Mouse (Mus musculus) heart, postnatal 14 days (tissue): ENCODE measurements at regions not wholly inside any gene's neighbourhood (a gene's known extent, or its start where the extent isn't known, plus 50 kb on each side); places are given as distances from the start of the nearest gene placed in this dataset.
"Not testable (repeated sequence)": the region's sequence is repeated elsewhere in the genome, so short reads cannot be mapped to it uniquely, and the experiment has no call there.

Source experiments
- DNase-seq, 2 experiments: peaks; one replicate each; pipeline ENCODE4 v3.0.0; 2021 to 2022
- intact Hi-C: fragments of 180-260 bp; cut with DNase I; formaldehyde crosslinking; loops from one replicate; pipeline ENCODE4 v1.15.1; 2025

DNA sequence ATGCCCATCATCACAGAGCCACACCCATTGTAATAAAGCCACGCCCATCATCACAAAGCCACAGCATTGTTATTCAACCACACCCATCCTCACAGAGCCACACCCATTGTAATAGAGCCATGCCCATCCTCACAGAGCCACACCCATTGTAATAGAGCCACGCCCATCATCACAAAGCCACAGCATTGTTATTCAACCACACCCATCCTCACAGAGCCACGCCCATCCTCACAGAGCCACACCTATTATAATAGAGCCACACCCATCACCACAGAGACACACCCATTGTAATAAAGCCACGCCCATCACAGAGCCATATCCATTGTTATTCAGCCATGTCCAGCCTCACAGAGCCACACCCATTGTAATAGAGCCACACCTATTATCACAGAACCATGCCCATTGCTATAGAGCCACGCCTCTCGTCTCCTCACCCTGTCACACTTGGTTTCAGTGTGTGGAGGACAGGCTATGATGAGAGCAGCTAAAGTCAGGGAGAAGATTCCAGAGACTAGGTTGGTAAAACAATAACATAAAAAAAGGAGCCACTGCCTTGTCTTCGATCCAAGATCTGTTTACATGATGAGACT is 85.6 kb downstream of the Gxylt1 start:
- intact Hi-C loops: no loop called here

DNA sequence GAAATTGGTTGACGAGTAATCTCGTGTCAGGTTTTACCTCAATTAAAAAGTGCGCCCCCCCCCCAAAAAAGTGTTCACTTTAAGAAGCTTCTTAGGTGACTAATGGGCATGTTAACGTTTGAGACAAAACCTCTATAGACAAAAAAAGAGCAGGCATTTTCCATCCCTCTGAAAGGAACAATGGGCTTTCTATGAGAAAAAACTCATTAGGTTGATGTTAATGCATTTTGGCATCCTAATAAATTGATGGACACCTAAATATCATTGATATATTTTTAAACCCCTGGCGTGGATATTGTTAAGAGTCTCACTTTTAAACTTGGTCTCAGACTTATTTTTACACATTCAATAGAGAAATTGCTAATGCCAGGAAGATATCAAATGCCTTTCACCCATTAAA is 98.8 kb downstream of the Gxylt1 start:
- intact Hi-C loops: no loop called here
- no peak for DNase-seq

More for the DNA sequence above, 85.6 kb downstream of the Gxylt1 start:
- DNase-seq: no peak

DNA sequence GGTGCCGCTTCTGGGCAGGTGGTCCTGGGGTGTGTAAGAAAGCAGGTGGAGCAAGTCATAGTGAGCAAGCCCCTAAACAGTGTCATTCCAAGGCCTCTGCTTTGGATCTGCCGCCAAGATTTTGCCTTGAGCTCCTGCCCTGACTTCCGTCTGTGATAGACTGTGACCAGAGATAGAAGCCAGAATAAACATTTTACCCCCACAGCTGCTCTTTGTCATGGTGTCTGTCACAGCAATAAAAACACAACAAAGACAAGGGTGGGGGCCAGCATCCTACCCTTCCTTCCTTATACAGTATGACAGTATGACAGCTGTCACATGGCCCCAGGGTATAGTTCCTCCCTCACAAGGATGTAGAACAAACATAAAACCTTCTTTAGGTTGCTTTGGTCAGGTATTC is 106.2 kb downstream of the Gxylt1 start:
- intact Hi-C loops: no loop called here

DNA sequence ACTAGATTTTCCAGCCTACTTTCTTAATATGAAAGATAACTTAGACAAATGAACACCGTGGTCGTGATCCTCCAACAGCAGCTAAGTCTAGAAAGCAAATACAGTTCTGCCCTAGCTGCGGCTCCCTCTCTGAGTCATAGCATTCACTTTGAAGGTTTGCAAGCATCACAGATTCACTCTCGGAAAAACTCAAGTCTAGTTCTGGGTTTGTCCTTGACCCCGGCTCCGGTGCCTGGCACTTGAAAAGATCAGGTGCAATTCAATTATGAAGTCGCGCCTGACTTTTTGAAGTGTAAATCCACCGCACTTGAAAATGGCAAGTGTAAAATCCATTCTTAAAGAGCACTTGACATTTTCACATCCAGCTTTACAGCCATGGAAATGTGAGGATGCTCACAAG is 107.5 kb downstream of the Gxylt1 start:
- no peak for DNase-seq
- intact Hi-C loops: no loop called here

More for the DNA sequence above, 106.2 kb downstream of the Gxylt1 start:
- DNase-seq: no peak

DNA sequence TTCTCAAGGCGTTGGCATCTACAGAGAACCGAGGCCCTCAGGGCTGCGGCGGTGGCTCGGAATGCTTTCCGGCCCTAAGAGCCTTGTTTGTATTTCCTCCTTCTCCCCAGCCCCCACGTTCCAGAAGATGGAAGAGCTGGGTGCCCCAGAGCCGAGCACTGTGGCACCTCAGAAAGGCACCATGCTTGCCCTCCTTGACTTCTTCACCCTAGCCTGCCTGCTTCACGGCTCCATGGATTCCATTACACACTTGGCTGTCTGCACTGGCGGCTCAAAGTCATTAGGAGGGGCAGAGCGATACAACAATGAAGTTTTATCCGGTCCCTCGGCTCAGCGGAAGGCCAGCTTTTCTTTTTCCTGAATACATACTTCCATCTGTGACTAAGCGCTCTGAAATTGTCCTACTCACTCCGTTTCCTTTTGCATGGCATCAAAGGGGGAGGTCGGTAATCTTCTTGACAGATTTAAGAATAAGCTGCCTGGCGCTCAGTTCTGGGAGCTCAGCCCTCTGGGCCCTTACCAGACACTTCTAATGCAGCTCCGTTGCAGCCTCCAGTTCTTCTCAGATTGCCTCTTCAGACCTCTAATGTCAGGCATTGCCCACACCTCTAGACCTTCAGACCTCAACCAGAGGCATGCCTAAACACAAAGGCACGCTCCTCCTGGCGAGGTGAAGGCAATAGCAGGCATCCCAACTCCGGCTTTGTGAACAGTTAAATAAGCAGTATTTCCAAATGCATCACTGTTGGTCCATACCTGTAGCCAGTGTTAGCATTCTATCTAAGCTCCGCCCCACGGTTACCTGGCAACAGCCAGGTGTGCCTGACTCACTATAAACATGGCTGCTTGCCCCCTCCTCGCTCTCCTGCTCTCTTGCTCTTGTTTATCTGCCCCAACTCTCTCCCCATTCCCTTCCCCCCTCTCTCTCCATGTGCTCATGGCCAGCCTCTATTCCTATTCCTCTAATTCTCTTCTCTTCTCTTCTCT is 112.8 kb downstream of the Gxylt1 start:
- peak in 1 of 2 experiments; percentile 2 for DNase-seq
- intact Hi-C loops: no loop called here

DNA sequence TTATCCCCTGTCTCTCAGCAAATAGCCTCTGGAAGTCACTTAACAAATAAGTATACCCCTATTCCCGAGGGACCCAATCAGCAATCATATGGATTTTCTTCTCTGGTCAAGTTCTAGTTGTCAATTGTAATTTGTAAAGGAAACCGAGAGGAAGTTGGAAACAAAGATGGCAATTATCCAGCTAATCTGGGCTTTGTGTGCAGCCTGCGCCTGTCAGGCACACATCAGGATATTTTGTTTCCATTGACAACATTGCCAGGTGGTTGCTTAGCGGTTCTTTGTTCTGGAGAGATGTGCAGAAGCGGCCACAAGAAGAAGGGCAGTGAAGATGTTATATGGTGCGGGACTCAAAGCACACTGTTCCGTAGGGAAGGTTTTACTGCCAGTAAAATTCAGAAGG is 113.7 kb downstream of the Gxylt1 start:
- DNase-seq: peak in 1 of 2 experiments; percentile 4
- intact Hi-C loops: no loop called here

DNA sequence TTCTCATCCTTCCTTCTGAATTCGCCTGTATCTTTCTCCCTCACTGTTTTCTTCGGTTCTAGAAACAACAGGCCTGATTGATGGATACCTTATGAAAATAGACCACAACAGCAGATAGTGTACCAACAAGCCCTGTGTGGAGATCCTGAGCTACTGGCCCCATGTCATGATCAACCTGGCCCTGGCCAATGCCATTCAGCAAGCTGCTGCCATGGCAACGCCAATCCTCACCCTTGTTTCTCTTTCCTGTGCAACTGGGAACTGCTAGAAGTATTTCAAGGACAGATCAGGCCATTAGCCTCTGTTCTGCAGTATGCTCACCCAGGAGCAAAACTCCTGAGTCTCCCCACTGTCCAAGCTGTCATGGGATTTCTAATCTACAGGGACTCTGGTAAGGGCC is 119.2 kb downstream of the Gxylt1 start:
- intact Hi-C loops: no loop called here

DNA sequence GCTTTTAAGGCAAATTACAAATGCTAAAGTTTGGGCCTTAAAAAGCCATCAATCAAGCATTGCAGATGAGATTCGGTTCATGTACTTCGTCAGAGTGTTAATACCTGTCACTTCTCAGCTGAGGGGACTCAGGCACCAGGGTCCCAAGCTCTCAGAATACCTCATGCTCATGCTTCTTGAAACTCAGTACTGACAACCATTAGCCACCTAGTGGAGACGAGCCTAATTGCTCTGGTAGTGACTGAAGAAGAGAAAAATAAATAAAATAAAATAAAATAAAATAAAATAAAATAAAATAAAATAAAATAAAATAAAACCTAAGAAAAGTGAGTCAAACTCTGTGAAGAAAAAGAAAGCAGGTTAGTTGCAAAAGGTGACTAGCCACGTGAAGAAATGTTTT is 121.0 kb downstream of the Gxylt1 start:
- no peak for DNase-seq
- intact Hi-C loops: no loop called here

More for the DNA sequence above, 119.2 kb downstream of the Gxylt1 start:
- DNase-seq: no peak

DNA sequence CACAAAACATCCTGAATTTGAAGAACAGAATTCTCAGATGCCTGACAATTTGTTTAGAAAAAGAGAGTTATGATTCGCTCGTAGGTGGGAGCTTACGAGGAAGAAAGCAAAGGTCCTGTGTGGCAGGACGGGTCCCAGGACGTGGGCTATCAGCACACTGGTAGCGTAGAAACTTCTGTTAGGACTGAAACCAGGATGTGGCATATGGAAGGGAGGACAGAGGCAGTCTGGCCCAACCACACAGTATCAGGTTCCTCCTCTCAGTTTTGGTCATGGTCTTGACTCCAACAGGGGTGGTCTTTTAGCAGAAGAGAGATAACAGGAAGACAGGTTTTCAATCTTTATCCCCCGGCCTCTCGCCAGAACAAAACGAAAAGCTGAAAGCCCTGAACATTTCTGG is 130.1 kb downstream of the Gxylt1 start:
- intact Hi-C loops: no loop called here
- DNase-seq: no peak

DNA sequence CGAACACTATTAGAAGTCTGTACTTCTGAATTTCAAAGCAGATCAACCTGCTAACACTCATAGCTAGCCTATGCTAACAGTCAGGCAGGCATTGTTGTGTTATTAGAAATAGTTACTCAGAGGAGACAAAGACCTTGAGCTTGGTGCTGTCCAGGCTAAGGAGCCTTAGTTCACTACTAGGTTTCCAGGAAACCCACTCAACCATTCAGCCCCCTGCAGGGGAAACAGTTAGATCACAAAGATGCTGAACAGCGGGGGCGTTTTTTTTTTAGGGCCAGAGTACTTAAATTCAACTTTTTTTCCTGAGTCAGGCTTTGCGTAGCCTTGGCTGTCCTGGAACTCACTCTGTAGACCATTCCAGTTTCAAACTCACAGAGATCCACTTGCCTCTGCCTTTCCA is 130.7 kb downstream of the Gxylt1 start:
- intact Hi-C loops: no loop called here
- DNase-seq: no peak

DNA sequence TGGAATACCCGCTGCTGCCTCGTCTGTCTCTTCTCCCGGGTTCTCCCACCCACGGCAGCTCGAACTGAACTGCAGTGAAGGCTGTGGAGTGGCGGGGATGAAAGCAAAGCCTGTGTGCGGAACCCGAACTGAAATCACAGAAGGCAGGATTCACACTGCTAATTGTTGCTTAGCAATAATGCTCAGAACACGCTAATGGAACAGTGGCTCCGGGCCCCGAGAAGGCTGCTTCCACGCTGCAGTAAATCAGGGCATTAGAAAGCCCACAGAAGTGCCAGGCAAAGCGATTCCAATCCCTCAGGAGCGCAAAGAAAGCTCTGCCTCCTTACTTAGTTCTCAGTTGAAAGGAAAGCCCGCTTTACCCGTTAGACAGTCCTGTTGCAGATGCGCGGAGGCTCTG is 141.6 kb downstream of the Gxylt1 start:
- no peak for DNase-seq
- intact Hi-C loops: no loop called here

DNA sequence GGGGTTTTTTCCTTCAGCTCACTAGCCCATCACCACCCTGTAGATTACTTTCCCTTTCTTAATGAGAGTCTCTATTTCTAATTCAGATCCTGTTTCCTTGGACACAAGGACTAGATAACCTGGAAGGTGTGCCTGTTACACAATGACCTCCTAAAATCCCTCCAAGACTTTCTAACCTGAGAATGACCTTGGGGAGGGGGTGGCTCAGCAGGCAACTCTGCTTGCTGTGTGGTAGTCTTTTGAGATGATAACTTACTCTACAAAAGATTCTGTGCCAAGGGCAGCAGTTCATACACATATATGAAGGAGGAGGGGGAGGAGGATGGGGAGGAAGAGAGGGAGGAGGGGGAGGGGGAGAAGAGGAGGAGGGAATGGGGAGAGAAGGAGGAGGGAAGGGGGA is 143.9 kb downstream of the Gxylt1 start:
- intact Hi-C loops: no loop called here
- no peak for DNase-seq

DNA sequence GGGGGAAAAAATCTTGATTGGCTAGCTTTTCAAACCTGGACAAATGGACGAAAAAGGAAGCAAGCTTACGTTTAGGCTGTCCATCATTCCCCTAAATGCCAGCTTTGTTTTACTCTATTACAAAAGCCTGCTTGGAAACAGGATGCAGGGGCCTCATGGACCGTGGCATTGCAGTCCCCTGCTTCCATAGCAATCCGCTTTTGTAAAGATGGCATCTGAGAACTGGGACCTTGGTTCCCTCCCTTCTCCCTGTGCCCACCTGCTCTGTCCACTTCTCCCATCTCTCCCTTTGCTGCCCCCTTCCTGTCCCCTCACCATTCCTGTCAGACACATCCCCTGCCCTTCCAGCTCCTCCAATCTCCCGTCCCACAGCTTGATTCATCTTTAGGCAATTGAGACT is 149.7 kb downstream of the Gxylt1 start:
- DNase-seq: no peak
- intact Hi-C loops: no loop called here

DNA sequence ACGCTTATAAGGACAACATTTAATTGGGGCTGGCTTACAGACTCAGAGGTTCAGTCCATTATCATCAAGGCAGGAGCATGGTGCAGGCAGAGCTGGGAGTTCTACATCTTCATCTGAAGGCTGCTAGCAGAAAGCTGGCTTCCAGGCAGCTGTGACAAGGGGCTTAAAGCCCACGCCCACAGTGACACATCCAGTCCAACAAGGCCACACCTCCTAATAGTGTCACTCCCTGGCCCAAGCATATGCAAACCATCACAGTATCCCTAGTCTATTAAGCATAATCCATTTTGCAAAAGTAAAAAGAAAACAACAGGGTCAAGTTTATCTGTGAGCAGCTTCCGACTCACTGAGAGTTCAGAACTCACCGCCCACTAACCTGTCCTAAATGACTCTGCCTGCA is 153.8 kb downstream of the Gxylt1 start:
- intact Hi-C loops: no loop called here
- peak in 1 of 2 experiments; percentile 1 for DNase-seq

DNA sequence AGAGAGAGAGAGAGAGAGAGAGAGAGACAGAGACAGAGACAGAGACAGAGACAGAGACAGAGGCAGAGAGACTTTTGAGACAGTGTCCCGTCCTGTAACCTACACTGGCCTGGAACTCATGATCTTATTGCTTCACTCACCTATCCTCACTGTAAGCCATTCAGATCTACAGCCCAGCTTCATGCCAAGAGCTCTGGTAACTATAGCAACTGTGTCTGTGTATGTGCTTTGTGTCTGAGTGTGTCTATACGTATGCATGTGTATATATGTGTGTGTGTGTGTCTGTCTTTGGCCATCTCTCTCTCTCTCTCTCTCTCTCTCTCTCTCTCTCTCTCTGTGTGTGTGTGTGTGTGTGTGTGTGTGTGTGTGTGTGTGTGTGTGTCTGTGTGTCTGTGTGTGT is 157.2 kb downstream of the Gxylt1 start:
- intact Hi-C loops: not testable (repeated sequence)

DNA sequence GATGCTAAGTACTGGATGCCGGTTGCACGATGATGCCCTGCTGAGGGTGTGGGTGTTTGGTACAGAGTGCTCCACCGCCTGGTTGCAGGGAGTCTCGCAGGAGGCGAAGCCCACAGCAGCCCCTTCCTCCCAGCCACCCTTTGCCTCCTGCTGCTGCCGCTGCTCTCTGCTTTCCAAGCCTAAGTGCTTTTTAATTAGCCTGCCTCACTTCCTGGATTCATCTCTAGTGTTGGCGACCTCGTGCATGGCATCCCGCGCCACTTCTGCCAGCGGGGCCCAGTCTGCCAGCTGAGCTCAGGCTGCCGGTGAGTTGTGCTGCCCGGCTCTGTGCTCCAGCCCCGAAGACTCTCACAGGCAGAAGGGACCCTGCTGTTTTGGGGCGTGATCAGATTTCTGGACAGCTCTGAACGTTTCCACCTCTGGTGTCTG is 159.3 kb downstream of the Gxylt1 start:
- intact Hi-C loops: no loop called here
- peak in 1 of 2 experiments; percentile 2 for DNase-seq

More for the DNA sequence above, 157.2 kb downstream of the Gxylt1 start:
- DNase-seq: not testable (repeated sequence)

DNA sequence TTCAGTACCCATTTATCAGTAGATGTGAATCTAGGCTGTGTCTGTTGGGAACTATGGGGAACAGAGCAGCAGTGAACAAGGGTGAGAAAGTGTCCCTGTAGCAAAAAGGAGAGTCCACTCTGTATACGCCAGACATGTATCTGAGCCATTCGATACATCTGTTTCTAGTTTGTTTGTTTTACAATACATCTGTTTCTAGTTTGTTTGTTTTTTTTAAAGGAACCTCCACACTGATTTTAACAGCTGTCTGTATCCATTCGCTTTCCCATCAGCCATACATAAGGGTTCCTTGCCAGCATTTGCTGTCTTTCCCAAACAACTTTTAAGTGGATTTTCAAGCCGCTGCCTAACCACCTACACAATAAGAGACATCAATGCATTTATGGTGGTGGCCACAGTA is 170.0 kb downstream of the Gxylt1 start:
- intact Hi-C loops: no loop called here
- DNase-seq: no peak

DNA sequence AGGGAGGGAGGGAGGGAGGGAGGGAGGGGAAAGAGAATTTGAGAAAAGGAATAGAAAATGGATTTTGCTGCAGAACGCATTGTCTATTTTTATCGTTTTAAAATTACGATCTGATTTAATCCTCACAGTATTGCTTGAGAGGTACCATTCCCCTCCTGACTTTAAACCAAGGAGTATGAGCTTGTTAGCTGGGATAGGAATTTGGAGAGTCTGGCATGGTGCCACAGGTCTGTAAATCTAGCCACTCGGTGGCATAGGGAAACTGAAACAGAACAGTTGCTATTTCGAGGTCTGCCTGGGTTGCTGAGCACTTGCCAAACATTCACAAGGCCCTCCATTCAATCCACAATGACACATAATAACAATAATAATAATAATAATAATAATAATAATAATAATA is 171.6 kb downstream of the Gxylt1 start:
- intact Hi-C loops: no loop called here
- peak; percentile 4 to 17 for DNase-seq

DNA sequence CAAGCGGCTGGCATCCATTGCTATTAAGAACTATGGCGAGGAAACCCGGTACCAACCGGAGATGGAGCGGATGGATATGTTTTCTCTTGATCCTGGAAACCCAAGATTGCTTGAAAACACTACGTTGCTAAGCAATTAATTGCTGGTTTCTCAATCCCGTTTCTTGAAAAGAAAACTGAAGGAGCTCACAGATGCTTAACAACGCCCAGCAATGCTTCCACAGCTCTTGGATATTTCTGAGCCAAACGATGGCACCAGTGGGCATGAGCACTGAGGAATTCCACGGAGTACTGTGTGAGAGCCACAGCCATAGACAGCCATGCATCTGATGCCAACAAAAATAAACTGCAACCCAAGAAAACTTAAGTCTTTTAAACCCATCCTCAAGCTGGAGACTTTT is 173.1 kb downstream of the Gxylt1 start:
- intact Hi-C loops: no loop called here
- DNase-seq: no peak

DNA sequence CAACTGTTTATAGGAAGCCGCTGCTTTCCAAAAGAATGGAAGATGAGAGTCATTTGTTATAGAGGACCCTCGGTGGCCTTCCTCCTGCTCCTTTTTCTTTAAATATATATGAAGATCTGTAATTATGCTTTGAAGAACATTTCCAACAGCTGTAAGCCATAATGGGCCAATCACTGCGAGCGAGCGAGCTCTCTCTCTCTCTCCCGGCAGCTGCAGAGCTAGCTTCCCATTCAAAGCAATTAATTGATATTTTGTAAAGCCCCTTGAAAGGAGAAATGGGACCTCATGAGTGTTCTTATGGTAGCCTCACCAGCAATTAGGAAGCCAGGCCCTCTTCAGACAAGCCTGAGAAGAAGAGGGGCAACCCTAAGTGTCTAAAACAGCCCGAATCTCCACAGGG is 174.1 kb downstream of the Gxylt1 start:
- DNase-seq: no peak
- intact Hi-C loops: no loop called here

DNA sequence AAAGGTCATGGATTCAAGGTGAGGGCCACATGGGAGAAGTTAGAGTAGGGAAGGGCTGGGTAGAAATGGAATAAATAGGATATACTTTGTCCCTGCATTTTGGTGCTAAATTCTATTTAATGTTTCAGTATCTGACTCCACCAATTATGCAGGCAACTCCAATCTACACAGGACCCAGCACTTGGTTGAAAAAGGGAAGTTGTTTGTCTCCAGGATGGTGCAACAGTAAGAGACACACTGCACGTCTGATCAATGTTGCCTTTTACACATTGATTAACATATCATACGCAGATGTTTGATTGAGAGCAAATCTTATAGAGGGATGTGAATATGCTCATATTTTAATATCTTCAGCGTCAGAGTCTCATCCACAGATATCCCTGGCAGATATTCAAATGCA is 175.1 kb downstream of the Gxylt1 start:
- intact Hi-C loops: no loop called here
- no peak for DNase-seq

DNA sequence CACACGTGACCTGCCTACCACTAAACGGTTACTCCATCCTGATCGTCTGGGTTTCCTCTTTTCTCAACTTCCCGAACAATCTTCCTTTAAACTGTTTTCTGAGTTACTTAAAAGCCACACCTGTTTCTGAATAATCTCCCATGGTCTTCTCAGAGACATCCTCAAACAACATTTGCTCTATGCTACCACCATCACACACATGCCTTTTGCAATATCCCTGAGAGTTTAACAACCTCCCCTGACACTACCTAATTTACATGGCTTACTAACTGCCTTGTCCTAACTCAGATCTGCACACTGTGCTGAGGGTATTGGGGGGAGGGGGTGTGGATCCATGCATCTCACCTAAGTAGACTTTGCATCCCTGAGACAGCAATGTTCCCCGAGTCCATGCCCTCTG is 178.6 kb downstream of the Gxylt1 start:
- intact Hi-C loops: no loop called here
- DNase-seq: no peak
